Mouse (Mus musculus) myocyte (in vitro differentiated cells): ENCODE data around the gene Cxcl9. TPM values are rescaled to one million over a fixed set of nuclear protein-coding genes. Genes with fewer than 3 reads are reported as not detected.

Experiments
- H3K27me3 ChIP-seq: one replicate; pipeline ENCODE4 v1.6.1; 2011; ENCODE audit not compliant: control insufficient read depth, insufficient read depth, insufficient read length
- H3K36me3 ChIP-seq: one replicate; pipeline ENCODE4 v1.6.1; 2011; ENCODE audit not compliant: control insufficient read depth, insufficient read depth
- H3K4me2 ChIP-seq: one replicate; pipeline ENCODE4 v1.6.1; 2011; ENCODE audit warnings: low read depth, control low read depth
- H3K4me3 ChIP-seq: one replicate; pipeline ENCODE4 v1.5.1; 2011; ENCODE audit warnings: mild to moderate bottlenecking, control low read depth, moderate library complexity
- H3K79me2 ChIP-seq: one replicate; pipeline ENCODE4 v1.6.1; 2011; ENCODE audit not compliant: control insufficient read depth, insufficient read depth
- H3ac ChIP-seq: one replicate; pipeline ENCODE4 v1.6.1; 2011; ENCODE audit not compliant: control insufficient read depth, insufficient read length
- CEBPB ChIP-seq: IDR thresholded peaks from 2 replicates; pipeline ENCODE4 v1.6.1; 2011; ENCODE audit warnings: mild to moderate bottlenecking, moderate library complexity; ENCODE audit not compliant: poor library complexity, insufficient read depth, severe bottlenecking
- E2F4 ChIP-seq: IDR thresholded peaks from one replicate; pipeline ENCODE4 v1.6.1; 2011; ENCODE audit warnings: mild to moderate bottlenecking, control low read depth, moderate library complexity; ENCODE audit not compliant: insufficient read depth
- MAX ChIP-seq: IDR thresholded peaks from one replicate; pipeline ENCODE4 v1.6.1; 2011; ENCODE audit warnings: low read depth, mild to moderate bottlenecking, control low read depth
- MYOD1 ChIP-seq, 3 experiments: IDR thresholded peaks; one replicate each; pipeline ENCODE4 v1.6.1; 2011; ENCODE audit warnings: control low read depth in 2 of 3, low read depth in 2 of 3, mild to moderate bottlenecking in 2 of 3, moderate library complexity in 1 of 3; ENCODE audit not compliant: insufficient read length in 2 of 3, control insufficient read depth in 1 of 3
- MYOG ChIP-seq, 3 experiments: IDR thresholded peaks; one replicate each; pipeline ENCODE4 v1.6.1; 2011; ENCODE audit warnings: control low read depth in 2 of 3, low read depth in 2 of 3, mild to moderate bottlenecking in 2 of 3; ENCODE audit not compliant: insufficient read length in 2 of 3, control insufficient read depth in 1 of 3, insufficient read depth in 1 of 3
- POLR2A ChIP-seq: IDR thresholded peaks from one replicate; pipeline ENCODE4 v1.6.1; 2011; ENCODE audit warnings: low read depth, mild to moderate bottlenecking, control low read depth, moderate library complexity; ENCODE audit not compliant: insufficient read length
- POLR2AphosphoS2 ChIP-seq: IDR thresholded peaks from one replicate; pipeline ENCODE4 v1.6.1; 2011; ENCODE audit warnings: low read depth, control low read depth; ENCODE audit not compliant: insufficient read length
- REST ChIP-seq: IDR thresholded peaks from one replicate; pipeline ENCODE4 v1.6.1; 2011; ENCODE audit warnings: mild to moderate bottlenecking, control low read depth, moderate library complexity; ENCODE audit not compliant: insufficient read depth, insufficient read length
- SRF ChIP-seq: IDR thresholded peaks from one replicate; pipeline ENCODE4 v1.6.1; 2011; ENCODE audit warnings: low read depth; ENCODE audit not compliant: control insufficient read depth, insufficient read length
- TCF12 ChIP-seq: IDR thresholded peaks from one replicate; pipeline ENCODE4 v1.6.1; 2011; ENCODE audit warnings: mild to moderate bottlenecking, control low read depth; ENCODE audit not compliant: poor library complexity, insufficient read depth, severe bottlenecking
- TCF3 ChIP-seq: IDR thresholded peaks from one replicate; pipeline ENCODE4 v1.6.1; 2011; ENCODE audit warnings: low read depth, control low read depth; ENCODE audit not compliant: insufficient read length
- USF1 ChIP-seq: IDR thresholded peaks from one replicate; pipeline ENCODE4 v1.6.1; 2011; ENCODE audit warnings: low read depth, mild to moderate bottlenecking, control low read depth, moderate library complexity
- polyA plus RNA-seq: library from polyadenylated mRNA; unstranded; fragments of >200 nt; fragmentation: generic; extraction: Trizol; gene quantifications from one replicate; pipeline ENCODE4 v1.2.1, GENCODE M21; 2012; ENCODE audit warnings: missing spikeins

The Cxcl9 gene
- polyA plus RNA-seq, 1 experiment = 0.02 TPM

GRCm38 (mm10) chr5:92345006-92345405 is 17.1 kb upstream of the Cxcl9 start:
- Histone ChIP-seq H3ac (no peak overlapping the region), H3K79me2 (no peaks in the 10 kb centered on the region), H3K36me3 (no peaks in the 10 kb centered on the region), H3K4me2 (no peak overlapping the region), H3K27me3 (peaks cover 19% of the 10 kb centered on the region), H3K4me3 (no peak overlapping the region)
- TF ChIP-seq TCF12 (no peak), USF1 (no peak), POLR2A (no peak), E2F4 (no peak), MYOG (IDR thresholded peaks at IDR 0.05; ENCODE audit: control insufficient read depth in 1 of 3, insufficient read depth in 1 of 3, insufficient read length in 2 of 3, low read depth in 2 of 3) (no peak), MAX (no peak), SRF (no peak), TCF3 (no peak), REST (no peak), CEBPB (no peak), MYOD1 (IDR thresholded peaks at IDR 0.05; ENCODE audit: control insufficient read depth in 1 of 3, insufficient read length in 2 of 3, low read depth in 2 of 3) (no peak), POLR2AphosphoS2 (no peak)

DNA sequence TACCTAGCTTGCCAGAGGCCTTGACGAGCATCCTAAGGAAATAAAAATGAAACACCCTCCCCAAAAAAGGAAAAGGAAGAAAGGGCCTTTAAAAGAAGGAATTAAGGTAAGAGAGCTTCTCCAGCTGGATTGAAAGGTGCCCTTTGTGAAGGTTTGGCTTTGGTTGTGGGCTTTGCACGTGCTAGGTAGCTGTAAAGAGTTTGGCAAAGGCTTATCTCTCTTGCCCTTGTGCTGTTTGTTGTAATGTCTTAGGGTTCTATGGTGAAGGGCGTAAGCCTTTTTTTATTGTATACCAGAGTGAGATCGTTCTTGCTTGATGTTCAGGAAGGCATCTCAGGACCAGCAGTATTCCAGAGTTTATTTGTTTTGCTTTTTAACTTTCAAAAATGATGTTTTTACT is 12.7 kb upstream of the Cxcl9 start:
- Histone ChIP-seq H3K79me2 (no peaks in the 10 kb centered on the region), H3K4me2 (no peak overlapping the region), H3ac (no peak overlapping the region), H3K36me3 (no peaks in the 10 kb centered on the region), H3K4me3 (no peak overlapping the region), H3K27me3 (peaks cover 28% of the 10 kb centered on the region)
- TF ChIP-seq TCF3 (no peak), POLR2A (no peak), USF1 (no peak)

- Histone ChIP-seq H3K79me2 (no peaks in the 10 kb centered on the region), H3ac (no peak overlapping the region)
Measured at GRCm38 (mm10) chr5:92336743-92337142, 8.9 kb upstream of the Cxcl9 start.

GRCm38 (mm10) chr5:92332359-92332840 is 4.5 kb upstream of the Cxcl9 start:
- Histone ChIP-seq H3K4me3 (no peak overlapping the region), H3K79me2 (no peaks in the 10 kb centered on the region), H3ac (no peak overlapping the region), H3K36me3 (no peaks in the 10 kb centered on the region), H3K27me3 (peaks cover 4% of the 10 kb centered on the region), H3K4me2 (peak overlapping the region; percentile 67)
- TF ChIP-seq MYOD1 (IDR thresholded peaks at IDR 0.05; ENCODE audit: control insufficient read depth in 1 of 3, insufficient read length in 2 of 3, low read depth in 2 of 3) = no peak
- peak; percentile 58 for TF ChIP-seq USF1
- TF ChIP-seq CEBPB = peak; percentile 41; the same call in 1 of the 2 replicates

More at GRCm38 (mm10) chr5:92336743-92337142, 8.9 kb upstream of the Cxcl9 start:
- H3K4me3 ChIP-seq = no peak overlapping the region
- H3K4me2 ChIP-seq = no peak overlapping the region
- H3K27me3 ChIP-seq = peaks cover 22% of the 10 kb centered on the region
- H3K36me3 ChIP-seq = no peaks in the 10 kb centered on the region
- TF ChIP-seq MAX = no peak
- no peak for TF ChIP-seq TCF12
- TF ChIP-seq CEBPB = no peak
- no peak for TF ChIP-seq POLR2AphosphoS2
- TF ChIP-seq MYOD1 (IDR thresholded peaks at IDR 0.05; ENCODE audit: control insufficient read depth in 1 of 3, insufficient read length in 2 of 3, low read depth in 2 of 3) = no peak
- TF ChIP-seq REST = no peak
- no peak for TF ChIP-seq SRF
- no peak for TF ChIP-seq E2F4
- TF ChIP-seq USF1 = no peak
- no peak for TF ChIP-seq TCF3
- TF ChIP-seq MYOG (IDR thresholded peaks at IDR 0.05; ENCODE audit: control insufficient read depth in 1 of 3, insufficient read depth in 1 of 3, insufficient read length in 2 of 3, low read depth in 2 of 3) = no peak
- no peak for TF ChIP-seq POLR2A

DNA sequence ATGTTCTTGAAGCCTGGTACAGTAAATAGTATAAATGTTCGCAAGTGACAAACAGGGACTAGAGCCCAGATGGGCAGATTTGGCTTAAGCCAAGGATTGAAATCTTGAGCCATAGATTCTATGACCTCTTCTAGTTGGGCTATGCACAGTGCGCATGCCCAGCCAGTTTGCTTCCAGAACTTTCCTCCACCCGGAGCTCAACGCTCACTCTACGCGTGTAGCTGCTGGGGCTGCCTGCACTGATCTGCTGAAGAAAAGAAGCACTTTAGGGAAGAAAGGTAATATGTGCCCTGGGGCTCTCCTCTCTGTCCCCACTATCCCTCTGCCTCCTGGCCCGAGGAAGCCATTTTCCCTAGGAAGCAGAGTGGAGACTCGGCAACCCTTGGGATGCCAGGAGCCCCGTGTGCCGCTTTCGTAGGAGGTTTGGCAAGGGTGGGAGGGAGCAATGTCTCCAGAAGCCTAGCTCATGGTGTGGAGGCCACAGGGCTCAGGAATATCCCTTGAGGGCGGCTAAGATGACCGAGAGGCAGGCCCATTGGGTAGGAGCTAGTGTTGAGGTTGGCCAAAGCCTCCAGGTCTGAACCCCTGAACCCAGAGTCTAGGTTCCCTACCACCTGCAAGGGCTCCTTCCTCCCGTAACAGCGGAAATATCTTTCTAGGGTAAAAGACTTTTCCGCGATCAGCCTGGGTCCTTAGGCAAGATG is 3.9 kb upstream of the Cxcl9 start, which contains the start of gene Art3:
Gene Art3 (plus strand): TSS at position 193 of the 704 bp plus-strand sequence.
- H3ac ChIP-seq = no peak within 1 kb of the TSS
- no peak for TF ChIP-seq CEBPB
- no peak for TF ChIP-seq MAX
- no peak for TF ChIP-seq TCF12
- TF ChIP-seq MYOD1 (IDR thresholded peaks at IDR 0.05; ENCODE audit: control insufficient read depth in 1 of 3, insufficient read length in 2 of 3, low read depth in 2 of 3) = no peak
- no peak for TF ChIP-seq POLR2A
- TF ChIP-seq SRF = no peak
- no peak for TF ChIP-seq E2F4
- TF ChIP-seq REST = no peak
- TF ChIP-seq USF1 = no peak
- no peak for TF ChIP-seq TCF3
- H3K36me3 ChIP-seq = no peaks in the 10 kb centered on the region
- H3K4me3 ChIP-seq = no peak within 1 kb of the TSS
- H3K27me3 ChIP-seq = no peaks in the 10 kb centered on the region
- H3K4me2 ChIP-seq = peak within 1 kb of the TSS; percentile 67
- H3K79me2 ChIP-seq = no peaks in the 10 kb centered on the region
